Mouse (Mus musculus): ENCODE measurements at regions not wholly inside any gene's neighbourhood (a gene's known extent, or its start where the extent isn't known, plus 50 kb on each side); places are given as distances from the start of the nearest gene placed in this dataset.
"Not testable (repeated sequence)": the region's sequence is repeated elsewhere in the genome, so short reads cannot be mapped to it uniquely, and the experiment has no call there.

GRCm38 (mm10) chr10:111637084-111637735, 131.1 kb downstream of the Phlda1 start:
- no peak for DNase-seq (ENCODE audit: low spot score)

GRCm38 (mm10) chr10:111639866-111640265, 133.8 kb downstream of the Phlda1 start:
- no peak for DNase-seq (ENCODE audit: low spot score)

- no peak for DNase-seq (ENCODE audit: low spot score)
Measured at GRCm38 (mm10) chr10:111642683-111643082, 136.6 kb downstream of the Phlda1 start.

GRCm38 (mm10) chr10:111653773-111654172, 147.7 kb downstream of the Phlda1 start:
- DNase-seq (ENCODE audit: low spot score) = not testable (repeated sequence)

GRCm38 (mm10) chr10:111654364-111655226, 148.5 kb downstream of the Phlda1 start:
- DNase-seq (ENCODE audit: low spot score) = peak; percentile 26

- DNase-seq (ENCODE audit: low spot score) = peak; percentile 30
Measured at GRCm38 (mm10) chr10:111658828-111659227, 152.7 kb downstream of the Phlda1 start.

GRCm38 (mm10) chr10:111662665-111663064, 156.6 kb downstream of the Phlda1 start:
- no peak for DNase-seq (ENCODE audit: low spot score)

GRCm38 (mm10) chr10:111665834-111666233, 159.7 kb downstream of the Phlda1 start:
- DNase-seq (ENCODE audit: low spot score) = no peak

- no peak for DNase-seq (ENCODE audit: low spot score)
Measured at GRCm38 (mm10) chr10:111666963-111667362, 160.9 kb downstream of the Phlda1 start.

GRCm38 (mm10) chr10:111668639-111669038, 162.6 kb downstream of the Phlda1 start:
- DNase-seq (ENCODE audit: low spot score) = no peak

GRCm38 (mm10) chr10:111669658-111670057, 163.6 kb downstream of the Phlda1 start:
- no peak for DNase-seq (ENCODE audit: low spot score)

GRCm38 (mm10) chr10:111670666-111671065, 164.6 kb downstream of the Phlda1 start:
- DNase-seq (ENCODE audit: low spot score) = no peak

- DNase-seq (ENCODE audit: low spot score) = peak; percentile 77
Measured at GRCm38 (mm10) chr10:111672454-111673316, 166.6 kb downstream of the Phlda1 start.

GRCm38 (mm10) chr10:111673317-111673610, 167.2 kb downstream of the Phlda1 start:
- DNase-seq (ENCODE audit: low spot score) = no peak

GRCm38 (mm10) chr10:111676255-111676654, 170.2 kb downstream of the Phlda1 start:
- DNase-seq (ENCODE audit: low spot score) = no peak

GRCm38 (mm10) chr10:111680919-111681318, 174.8 kb downstream of the Phlda1 start:
- no peak for DNase-seq (ENCODE audit: low spot score)

GRCm38 (mm10) chr10:111684409-111685346, 178.6 kb downstream of the Phlda1 start:
- DNase-seq (ENCODE audit: low spot score) = no peak

- no peak for DNase-seq (ENCODE audit: low spot score)
Measured at GRCm38 (mm10) chr10:111686585-111686984, 180.5 kb downstream of the Phlda1 start.

GRCm38 (mm10) chr10:111689587-111689986, 183.5 kb downstream of the Phlda1 start:
- DNase-seq (ENCODE audit: low spot score) = peak; percentile 25

- no peak for DNase-seq (ENCODE audit: low spot score)
Measured at GRCm38 (mm10) chr10:111693762-111694161, 187.7 kb downstream of the Phlda1 start.

Measured in MN1 (cell line).